Mouse (Mus musculus): ENCODE measurements at regions not wholly inside any gene's neighbourhood (a gene's known extent, or its start where the extent isn't known, plus 50 kb on each side); places are given as distances from the start of the nearest gene placed in this dataset.

- no peak for TF ChIP-seq CTCF (conservative IDR thresholded peaks at IDR 0.05)
- H3K27ac ChIP-seq = no peak overlapping the region
These were observed 166.4 kb upstream of the Sox9 start for GRCm38 (mm10) chr11:112615629-112616028.

GRCm38 (mm10) chr11:112616942-112617341 is 165.1 kb upstream of the Sox9 start:
- no peak overlapping the region for H3K4me3 ChIP-seq
- H3K27ac ChIP-seq = no peak overlapping the region
- TF ChIP-seq CTCF (conservative IDR thresholded peaks at IDR 0.05) = no peak
- no peak for DNase-seq (ENCODE audit: low spot score in 2 of 2)

More at GRCm38 (mm10) chr11:112615629-112616028, 166.4 kb upstream of the Sox9 start:
- H3K4me3 ChIP-seq = no peak overlapping the region
- DNase-seq (ENCODE audit: low spot score in 2 of 2) = no peak

GRCm38 (mm10) chr11:112620916-112621315 is 161.1 kb upstream of the Sox9 start:
- Histone ChIP-seq H3K27ac (peak overlapping the region; percentile 61; the same call in 1 of the 2 replicates), H3K4me3 (peak overlapping the region; percentile 44)
- TF ChIP-seq CTCF (conservative IDR thresholded peaks at IDR 0.05) = no peak
- peak; percentile 4 to 26 for DNase-seq (ENCODE audit: low spot score in 2 of 2)

DNA sequence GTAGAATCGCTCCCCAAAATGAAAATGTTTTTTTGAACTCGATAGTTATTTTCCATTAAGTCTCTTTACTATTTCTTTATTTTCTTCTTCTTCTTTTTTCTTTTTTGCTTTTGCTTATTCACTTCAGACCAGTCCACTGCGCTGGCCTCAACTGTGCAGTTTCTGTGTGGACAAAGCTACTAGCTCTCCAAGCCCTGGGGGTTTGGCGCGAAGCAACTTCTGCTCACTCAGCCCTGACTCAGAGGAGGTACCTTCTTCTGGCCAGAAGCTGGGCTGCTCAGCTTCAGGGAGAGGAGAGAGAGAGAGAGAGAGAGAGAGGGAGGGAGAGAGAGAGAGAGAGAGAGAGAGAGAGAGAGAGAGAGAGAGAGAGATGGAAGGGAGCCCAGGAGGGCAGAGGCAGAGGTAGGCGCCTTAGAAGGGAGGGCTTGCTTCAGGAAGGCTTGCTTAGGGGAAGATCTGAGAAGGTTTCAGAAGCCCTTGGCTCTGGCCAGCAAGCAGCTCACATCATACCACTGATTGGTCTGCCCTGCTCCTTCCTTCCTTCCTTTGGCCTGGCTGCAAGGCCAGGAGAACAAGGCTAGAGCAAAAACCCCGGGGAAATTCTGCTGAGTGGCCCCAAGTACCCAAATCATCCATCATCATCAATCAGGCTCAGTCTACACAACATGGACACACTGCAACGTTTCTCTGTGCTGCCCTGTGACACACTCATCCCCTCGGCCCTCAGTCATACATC is 160.5 kb upstream of the Sox9 start:
- Histone ChIP-seq H3K27ac (peak overlapping the region; percentile 61; the same call in 1 of the 2 replicates), H3K4me3 (peak overlapping the region; percentile 44)
- no peak for TF ChIP-seq CTCF (conservative IDR thresholded peaks at IDR 0.05)
- no peak for DNase-seq (ENCODE audit: low spot score in 2 of 2)

- DNase-seq (ENCODE audit: low spot score in 2 of 2) = no peak
- no peak overlapping the region for H3K27ac ChIP-seq
- H3K4me3 ChIP-seq = no peak overlapping the region
- TF ChIP-seq CTCF (conservative IDR thresholded peaks at IDR 0.05) = no peak
These were observed 132.7 kb upstream of the Sox9 start for GRCm38 (mm10) chr11:112649298-112649697.

GRCm38 (mm10) chr11:112657410-112658159 is 124.4 kb upstream of the Sox9 start:
- Histone ChIP-seq H3K4me3 (no peak overlapping the region), H3K27ac (no peak overlapping the region)
- no peak for DNase-seq (ENCODE audit: low spot score in 2 of 2)
- no peak for TF ChIP-seq CTCF (conservative IDR thresholded peaks at IDR 0.05)

GRCm38 (mm10) chr11:112659911-112660310 is 122.1 kb upstream of the Sox9 start:
- DNase-seq (ENCODE audit: low spot score in 2 of 2) = no peak
- Histone ChIP-seq H3K4me3 (no peak overlapping the region), H3K27ac (no peak overlapping the region)
- TF ChIP-seq CTCF (conservative IDR thresholded peaks at IDR 0.05) = no peak

DNA sequence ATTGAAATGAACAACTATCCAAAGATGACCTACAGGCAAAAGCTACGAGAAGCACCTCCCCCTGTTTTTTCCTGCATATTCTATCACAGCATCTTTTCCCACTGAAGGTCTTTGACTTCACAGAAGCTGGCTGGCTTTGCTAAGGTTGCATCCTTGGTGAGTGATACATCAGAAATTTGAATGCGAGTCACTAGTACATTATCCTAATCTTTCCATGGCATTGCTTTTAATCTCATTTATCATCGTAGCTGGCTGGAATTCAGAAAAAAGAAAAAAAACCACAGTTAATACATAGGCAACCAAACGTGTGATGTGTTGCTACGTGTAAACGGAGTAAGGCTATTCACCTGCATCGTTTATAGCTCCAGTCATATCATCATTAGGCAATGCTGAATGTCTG is 120.6 kb upstream of the Sox9 start:
- no peak for TF ChIP-seq CTCF (conservative IDR thresholded peaks at IDR 0.05)
- H3K4me3 ChIP-seq = no peak overlapping the region
- DNase-seq (ENCODE audit: low spot score in 2 of 2) = no peak
- no peak overlapping the region for H3K27ac ChIP-seq

GRCm38 (mm10) chr11:112667311-112667710 is 114.7 kb upstream of the Sox9 start:
- H3K27ac ChIP-seq = no peak overlapping the region
- no peak for TF ChIP-seq CTCF (conservative IDR thresholded peaks at IDR 0.05)
- no peak overlapping the region for H3K4me3 ChIP-seq
- no peak for DNase-seq (ENCODE audit: low spot score in 2 of 2)

GRCm38 (mm10) chr11:112672086-112672485 is 109.9 kb upstream of the Sox9 start:
- no peak overlapping the region for H3K27ac ChIP-seq
- no peak overlapping the region for H3K4me3 ChIP-seq
- DNase-seq (ENCODE audit: low spot score in 2 of 2) = no peak
- no peak for TF ChIP-seq CTCF (conservative IDR thresholded peaks at IDR 0.05)

DNA sequence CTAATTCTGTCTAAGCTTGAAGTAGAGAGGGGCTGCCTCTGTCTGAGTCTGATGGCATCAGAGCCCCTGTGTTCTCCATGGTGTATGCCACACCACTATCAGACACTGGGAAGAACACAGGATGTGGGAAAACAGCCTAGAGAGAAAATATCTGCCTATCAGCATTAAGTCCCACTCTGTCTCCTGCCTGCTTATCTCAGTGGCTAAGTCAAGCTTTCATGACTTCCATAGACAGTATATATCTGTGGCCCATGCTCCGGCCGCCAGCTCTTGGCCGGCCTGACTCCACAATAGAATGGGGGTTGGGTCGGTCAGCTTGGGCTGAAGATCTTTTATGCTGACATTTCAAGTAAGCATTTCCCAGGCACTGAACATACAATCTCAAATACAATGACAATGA is 92.0 kb upstream of the Sox9 start:
- H3K4me3 ChIP-seq = no peak overlapping the region
- H3K27ac ChIP-seq = no peak overlapping the region
- DNase-seq (ENCODE audit: low spot score in 2 of 2) = no peak
- no peak for TF ChIP-seq CTCF (conservative IDR thresholded peaks at IDR 0.05)

DNA sequence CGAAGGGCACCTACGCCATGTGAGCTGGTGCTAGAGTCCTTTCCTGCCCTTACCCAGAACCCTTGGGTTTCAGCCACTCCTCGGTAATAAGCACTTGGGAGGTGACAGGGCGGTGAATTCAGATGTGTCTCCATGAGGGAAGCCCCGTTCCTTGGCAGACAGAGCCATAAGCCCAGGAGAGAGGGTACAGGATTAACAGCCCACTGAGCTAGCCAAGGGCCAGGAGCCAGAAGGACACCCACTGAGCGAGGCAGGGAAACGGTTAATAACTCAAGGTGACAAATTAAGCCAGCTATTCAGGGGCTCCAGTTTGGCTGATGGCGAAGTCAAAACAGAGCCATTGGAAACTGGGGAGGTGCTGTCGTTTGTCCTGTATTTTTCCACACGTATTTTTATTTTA is 75.9 kb upstream of the Sox9 start:
- DNase-seq (ENCODE audit: low spot score in 2 of 2) = no peak
- TF ChIP-seq CTCF (conservative IDR thresholded peaks at IDR 0.05) = no peak
- H3K27ac ChIP-seq = no peak overlapping the region

GRCm38 (mm10) chr11:112708119-112708730 is 73.8 kb upstream of the Sox9 start:
- Histone ChIP-seq H3K27ac (no peak overlapping the region), H3K4me3 (no peak overlapping the region)
- DNase-seq (ENCODE audit: low spot score in 2 of 2) = no peak
- no peak for TF ChIP-seq CTCF (conservative IDR thresholded peaks at IDR 0.05)

More for the DNA sequence above, 75.9 kb upstream of the Sox9 start:
- no peak overlapping the region for H3K4me3 ChIP-seq

Measured in layer of hippocampus, adult 2 months (tissue).